Mouse (Mus musculus): ENCODE measurements at regions not wholly inside any gene's neighbourhood (a gene's known extent, or its start where the extent isn't known, plus 50 kb on each side); places are given as distances from the start of the nearest gene placed in this dataset.
A peak's percentile ranks its signal among the peaks of the same experiment; 100 is the strongest.

DNA sequence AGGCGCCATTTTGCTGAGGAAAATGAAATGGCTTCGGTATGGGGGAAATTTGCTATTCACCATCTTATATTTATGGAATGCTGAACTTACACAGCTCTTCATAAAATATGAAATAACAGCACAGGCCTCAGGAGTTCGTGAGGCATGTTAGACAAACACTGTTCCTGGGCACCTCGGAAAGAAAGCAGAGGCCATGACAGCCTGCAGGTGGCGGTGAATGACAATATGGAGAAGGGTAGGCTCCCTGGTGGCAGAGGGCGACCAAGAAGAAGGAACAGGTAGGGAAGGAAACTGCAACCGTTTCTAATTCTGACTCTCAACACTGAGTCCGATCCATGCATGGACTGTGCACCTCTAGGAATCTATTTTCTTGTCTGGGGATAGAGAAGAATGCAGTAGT is 553.6 kb upstream of the Tmpo start:
- no peak for DNase-seq (ENCODE audit: low spot score)

DNA sequence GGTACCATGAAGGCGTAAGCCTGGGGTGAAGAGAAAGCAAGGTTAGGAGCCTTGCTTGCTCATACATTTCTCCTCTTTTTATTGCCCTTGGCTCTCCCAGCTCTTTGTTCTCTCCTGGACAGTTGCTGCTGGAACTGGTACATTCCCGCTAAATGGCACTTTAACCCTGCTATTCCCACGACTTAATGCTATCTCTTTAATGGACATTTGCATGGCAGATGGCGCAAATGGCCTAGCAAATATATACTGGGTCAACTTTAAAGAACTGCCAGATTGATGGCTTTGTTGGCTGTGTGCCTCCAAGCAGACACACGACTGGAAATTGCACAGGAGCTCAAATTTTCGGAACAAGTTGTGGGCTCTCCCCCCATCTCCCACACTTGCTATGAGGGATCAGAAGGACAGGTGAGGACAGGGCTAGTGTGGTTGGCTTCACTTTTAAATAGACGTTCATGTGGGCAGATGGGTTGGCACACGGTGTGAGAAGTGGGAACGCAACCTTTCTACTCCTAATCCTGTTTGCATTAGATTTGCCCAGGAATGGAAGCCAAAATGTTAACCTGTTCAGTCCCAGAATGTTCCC is 551.0 kb upstream of the Tmpo start:
- no peak for DNase-seq (ENCODE audit: low spot score)

DNA sequence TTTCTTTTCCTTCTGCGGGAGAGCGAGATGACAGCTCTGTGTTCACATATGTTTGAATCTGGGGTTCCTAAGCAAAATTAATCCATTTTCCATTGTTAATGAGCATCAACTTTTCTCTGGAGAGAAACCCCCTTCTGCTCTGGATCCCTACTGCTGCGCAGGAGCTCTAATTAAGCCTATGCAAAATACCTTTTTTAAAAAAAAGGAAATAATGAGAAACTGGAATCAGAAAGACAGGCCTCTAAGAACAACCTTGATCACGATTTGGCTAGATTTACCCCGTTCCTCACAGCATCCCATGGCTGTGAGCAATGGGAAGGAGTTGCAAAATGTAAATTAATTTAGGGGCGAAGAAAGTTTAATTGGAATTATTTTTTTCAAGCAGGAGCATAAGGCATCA is 548.9 kb upstream of the Tmpo start:
- DNase-seq (ENCODE audit: low spot score) = no peak

DNA sequence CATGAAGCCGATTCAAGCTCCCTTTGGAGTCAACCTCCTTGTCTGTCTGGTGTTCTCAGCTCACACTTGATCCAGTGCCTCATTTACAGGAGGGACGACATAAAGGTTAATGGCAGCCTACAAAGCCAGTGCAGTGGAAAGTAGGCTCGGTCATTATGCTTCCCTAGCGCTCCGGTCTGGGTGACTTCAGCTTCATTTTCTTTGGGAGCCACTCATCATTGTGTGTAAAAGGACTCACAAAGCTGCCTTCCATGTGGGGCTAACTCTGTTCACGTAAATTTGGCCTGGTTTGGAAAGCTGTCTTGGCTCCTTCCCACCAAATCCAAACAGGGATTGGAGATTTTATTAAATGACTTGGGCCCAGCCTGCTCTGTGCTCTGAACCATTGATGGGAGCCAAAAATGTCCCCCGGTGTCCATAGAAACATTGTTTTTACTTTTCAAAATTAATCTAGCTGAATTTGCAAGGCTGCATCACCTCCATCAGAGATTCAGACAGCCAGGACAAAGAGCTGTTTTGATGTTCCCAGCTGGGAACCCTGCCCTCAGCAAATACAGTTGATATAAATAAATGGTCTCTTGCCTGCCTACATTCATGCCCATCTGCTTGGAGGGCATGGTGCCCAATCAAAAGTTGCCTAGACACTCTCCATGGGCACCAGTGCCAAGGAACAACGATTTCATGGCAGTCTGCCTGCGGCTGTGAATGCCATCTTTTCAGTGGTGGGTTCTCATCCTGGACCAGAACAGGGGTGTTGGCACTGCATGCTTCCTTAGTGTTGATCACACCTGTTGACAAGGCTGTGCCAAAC is 538.7 kb upstream of the Tmpo start:
- DNase-seq (ENCODE audit: low spot score) = no peak

DNA sequence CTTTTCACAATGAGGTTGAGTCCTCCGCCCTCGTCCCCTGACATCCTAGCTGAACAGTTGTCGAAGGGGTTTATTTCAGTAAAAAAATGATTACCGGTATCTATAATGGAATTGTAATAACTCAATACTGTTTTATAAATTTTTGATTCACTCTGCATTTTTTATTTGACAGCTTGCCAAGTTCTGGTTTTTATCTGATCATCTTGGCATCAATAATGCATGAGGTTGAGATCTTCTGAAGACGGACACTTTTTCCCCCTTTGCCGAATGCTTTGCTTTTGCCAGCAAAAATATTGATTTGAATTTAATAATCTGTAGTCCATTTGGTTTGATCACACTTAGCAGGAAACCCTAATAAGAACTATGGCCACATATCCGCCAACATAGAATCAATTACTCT is 535.5 kb upstream of the Tmpo start:
- DNase-seq (ENCODE audit: low spot score) = no peak

DNA sequence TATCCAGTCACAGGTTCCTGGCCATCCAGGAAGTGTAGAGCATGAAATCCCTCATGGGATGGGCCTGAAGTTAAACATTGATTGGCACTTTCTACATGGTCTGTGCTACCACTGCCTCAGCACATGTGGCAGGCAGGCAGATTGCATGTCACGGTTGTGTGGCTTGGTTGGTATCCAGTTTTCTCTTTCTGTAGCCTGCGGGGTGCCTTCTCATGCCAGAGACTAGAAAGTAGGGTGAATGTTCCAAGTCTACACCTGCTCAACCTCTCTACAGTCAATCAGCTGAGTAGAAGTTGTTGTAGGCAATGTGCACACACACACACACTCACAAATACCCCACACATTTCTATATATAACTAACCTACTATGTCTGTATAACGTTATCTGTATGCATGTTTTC is 533.5 kb upstream of the Tmpo start:
- DNase-seq (ENCODE audit: low spot score) = no peak

DNA sequence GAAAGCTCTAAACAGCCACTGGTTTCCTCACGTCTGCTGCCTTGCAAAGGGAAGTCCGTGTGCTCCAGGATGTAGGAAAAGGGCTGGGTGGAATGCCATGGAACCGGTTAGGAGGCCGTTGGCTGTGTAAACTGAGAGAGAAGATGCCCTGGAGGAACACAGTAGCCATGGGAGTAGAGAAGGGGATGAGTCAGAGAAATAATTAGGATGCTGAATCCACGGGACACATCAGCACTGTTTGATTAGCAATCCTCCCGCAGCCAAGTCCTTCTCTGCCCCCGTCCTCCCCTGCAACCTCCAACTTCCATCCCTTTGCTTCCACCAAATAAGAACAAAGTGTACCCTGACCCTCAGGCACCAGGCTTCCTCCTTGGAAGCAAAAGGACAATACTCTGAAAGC is 532.4 kb upstream of the Tmpo start:
- DNase-seq (ENCODE audit: low spot score) = no peak

DNA sequence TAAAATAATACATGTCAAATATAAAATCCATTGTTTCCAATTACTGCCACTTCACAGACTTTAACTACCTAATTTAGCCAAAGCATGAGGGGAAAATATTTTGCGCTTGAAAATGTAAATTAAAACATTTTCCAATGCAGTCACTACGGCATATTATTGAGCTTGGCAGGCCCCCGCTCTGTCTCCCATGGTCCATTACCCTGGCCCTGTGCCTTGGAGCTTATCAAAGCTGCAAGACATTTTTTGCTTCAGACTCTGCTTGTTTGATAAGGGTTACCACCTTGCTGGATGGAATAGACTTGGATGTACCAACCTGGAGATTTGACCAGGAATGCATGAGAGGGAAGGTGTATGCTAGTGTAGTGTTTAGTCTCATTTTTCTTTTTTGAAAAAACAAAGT is 525.7 kb upstream of the Tmpo start:
- DNase-seq (ENCODE audit: low spot score) = no peak

DNA sequence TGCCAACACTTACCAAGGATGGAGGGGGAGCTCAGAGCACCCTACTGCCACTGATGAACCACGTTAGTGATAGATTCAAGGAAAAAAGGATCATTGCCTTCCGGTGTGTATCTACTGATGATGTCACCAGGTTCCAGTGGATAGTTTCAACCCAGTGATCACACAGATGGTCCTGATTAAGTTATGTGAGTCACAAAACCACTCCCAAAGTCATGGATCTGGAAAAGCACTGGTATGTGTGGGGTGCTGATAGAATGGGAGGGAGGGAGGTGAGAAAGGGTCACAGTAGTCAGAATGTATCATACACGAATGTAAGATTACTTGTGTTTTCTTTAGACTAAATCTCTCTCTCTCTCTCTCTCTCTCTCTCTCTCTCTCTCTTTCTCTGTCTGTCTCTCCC is 523.6 kb upstream of the Tmpo start:
- no peak for DNase-seq (ENCODE audit: low spot score)

DNA sequence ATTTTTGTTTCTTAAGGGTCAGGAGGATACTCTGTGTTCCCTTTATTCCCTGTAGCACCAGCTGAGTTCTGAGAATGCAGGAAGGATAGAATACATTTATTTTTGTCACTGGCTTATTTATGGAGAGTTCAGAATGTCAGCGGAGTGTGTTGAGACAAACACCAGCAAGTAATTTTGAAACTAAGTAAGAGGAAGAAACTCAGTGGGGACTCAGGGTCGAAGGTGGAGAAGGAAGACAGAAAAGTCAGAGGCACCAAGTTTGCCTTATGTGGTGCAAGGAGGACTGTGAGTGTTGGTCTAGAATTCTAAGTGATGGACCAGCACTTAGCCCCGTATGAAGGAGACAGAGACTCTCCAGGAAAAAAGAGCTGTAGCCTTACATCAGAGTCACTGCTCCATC is 520.7 kb upstream of the Tmpo start:
- DNase-seq (ENCODE audit: low spot score) = no peak

DNA sequence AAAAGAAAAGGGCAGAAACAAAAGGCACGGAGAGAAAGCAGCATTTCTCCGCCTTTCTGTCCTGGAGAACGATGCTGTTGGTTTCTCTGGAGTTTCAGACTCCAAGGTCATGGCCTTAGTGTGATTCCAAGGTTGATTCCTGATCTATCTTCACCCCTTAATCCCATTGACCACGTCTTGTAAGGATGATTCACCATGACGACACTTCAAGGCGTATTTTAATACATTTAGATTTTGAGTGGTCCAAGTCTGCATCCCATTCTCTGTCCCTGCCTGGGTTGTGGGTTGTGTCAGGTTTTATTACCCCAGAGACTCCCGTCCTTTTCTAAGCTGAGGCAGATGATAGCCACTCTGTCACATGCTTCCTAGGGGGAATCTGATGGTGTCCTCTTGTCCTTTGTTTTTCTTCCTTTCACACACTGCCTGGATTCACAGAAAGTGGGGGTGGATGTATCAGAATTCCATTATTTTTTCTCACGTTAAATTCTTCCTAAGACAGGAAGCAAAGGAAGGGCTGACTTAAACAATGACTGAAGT is 505.0 kb upstream of the Tmpo start:
- DNase-seq (ENCODE audit: low spot score) = peak; percentile 23

DNA sequence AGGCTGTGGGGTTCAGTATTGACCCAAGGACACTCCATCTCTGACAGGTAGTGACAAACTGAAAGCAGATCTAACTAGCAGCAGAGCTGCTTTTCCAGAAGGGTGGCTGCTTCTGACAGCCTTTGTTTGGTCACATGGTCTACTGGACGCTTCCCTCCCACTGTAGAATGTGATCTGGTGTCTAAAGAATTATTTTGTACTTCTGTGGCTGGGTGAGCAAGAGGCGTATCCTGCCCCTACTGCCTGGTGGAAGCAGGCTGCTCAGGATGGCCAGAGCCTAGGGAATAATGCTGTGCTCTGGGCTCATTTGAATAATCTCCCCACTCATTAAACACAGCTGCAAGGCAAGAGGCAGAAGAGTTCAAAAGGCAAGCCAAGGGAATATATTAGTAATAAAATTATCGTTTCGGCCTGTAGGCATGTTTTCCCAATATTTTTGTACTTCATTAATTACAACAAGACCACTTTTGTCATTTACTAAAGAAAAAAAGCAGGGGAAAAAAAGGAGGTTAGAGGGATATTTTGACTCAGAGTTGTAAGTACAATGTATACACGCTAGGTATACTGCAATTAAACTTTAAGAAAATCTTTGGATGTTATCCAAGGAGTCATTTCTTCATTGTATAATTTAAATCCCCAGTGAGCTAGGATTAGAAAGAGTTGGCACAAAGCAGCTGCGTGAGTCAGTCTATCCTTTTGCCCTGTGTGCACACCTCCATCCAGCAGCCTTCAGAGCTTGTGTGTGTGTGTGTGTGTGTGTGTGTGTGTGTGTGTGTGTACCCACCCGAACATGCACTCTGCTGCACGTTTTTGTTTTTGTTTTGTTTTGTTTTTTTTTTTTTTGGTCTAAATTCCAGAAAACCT is 504.3 kb upstream of the Tmpo start:
- peak; percentile 15 for DNase-seq (ENCODE audit: low spot score)

DNA sequence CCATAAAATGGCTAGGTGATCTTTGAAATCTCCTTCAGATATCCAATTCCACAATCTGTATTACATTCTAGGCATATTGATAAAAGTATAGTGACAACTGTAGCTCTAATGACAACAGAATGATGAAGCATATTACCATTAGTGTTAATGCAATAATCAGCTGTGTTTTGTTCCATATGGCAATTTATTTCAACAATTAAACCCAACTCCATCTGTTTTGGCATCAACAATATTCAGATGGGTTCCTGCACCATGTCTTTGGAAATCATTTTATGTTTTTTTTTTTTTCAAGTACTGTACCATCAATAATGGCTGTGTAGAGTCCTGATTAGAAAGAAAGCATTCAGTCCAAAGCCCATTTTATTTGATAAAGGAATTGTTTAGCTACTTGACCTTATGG is 498.5 kb upstream of the Tmpo start:
- DNase-seq (ENCODE audit: low spot score) = no peak

DNA sequence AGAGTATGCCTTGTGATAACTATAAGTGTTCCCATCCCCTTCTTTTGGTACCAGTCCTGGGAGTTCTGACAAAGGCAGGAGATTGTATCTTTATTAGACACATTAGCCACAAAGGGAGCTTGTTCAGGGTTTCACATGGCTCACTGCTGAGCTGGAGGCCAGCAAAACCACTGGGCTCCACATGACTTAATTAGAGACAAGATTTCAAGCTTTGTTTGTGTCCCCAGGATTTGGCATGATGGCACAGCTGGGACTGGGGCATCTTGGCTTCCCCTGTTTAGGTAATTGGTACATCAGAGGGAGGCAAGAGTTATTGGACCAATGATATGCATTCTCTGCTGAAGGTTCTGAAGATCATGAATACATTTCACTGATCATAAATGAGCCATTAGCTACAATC is 456.8 kb upstream of the Tmpo start:
- no peak for DNase-seq (ENCODE audit: low spot score)

DNA sequence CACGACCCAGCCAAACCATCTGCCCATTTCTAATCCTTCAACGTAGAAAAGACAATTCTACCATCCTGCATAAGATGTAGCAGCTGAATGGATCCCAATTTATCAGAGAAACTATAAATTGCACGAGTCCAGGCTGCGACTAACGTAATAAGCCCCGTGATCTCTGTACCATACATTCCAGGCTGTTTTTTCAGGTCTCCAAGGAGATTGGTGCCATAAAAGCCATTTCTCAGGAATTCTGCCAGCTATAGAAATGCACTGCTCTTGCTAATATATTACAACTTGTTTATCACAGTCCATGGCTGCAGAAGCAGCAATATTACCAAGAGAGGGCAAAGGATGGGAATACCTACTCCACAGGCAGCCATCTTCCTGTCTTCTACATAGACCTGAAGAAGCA is 447.6 kb upstream of the Tmpo start:
- DNase-seq (ENCODE audit: low spot score) = peak; percentile 18

DNA sequence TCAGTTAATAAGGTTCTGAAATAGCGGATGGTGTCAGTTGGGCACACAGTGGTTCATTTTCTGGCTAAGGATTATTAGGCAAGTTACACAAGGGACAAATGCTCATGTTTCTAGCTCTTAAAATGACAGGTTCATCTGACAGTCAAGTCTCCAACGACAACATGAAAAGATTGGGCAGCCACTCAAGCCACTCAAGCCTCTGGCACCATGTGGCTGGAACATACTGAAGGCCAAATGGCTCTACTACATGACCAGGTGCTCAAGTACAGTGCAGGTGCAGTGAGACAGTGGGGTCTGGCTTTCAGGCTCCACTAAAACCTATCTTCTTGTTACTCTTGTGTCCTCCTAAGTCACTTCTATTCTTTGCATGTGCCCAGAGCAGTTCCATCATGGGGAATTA is 441.2 kb upstream of the Tmpo start:
- no peak for DNase-seq (ENCODE audit: low spot score)

DNA sequence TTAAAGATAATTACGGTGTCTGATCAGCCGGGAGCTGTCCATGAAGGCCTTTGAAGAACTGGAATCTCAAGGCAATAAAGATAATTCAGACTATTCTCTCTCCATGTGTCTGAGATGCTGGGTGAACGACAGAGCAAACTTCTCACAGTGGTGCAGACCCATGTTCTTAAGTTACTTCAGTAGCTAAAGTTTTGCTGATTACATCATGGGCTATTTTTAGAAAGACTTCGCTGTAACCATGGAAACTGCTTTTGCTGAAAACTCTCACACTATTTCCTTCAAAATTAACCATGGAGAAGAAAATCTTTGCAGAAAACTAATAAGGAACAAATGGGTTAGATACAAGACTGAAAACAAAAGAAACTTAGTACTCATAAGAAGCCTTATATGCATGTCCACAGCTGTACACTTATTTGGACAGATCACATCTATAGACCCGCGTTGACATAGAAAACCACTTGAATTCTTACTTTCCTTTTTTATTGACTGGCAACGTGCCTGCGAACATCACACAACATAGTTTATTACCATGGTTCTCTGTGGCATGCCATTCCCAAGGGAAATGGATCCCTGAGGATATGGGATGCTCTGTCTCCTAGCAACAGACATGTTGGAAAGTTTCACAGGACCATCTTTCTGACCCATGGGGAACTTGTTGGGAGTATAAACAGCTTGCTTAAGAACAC is 432.8 kb upstream of the Tmpo start:
- peak; percentile 8 for DNase-seq (ENCODE audit: low spot score)

DNA sequence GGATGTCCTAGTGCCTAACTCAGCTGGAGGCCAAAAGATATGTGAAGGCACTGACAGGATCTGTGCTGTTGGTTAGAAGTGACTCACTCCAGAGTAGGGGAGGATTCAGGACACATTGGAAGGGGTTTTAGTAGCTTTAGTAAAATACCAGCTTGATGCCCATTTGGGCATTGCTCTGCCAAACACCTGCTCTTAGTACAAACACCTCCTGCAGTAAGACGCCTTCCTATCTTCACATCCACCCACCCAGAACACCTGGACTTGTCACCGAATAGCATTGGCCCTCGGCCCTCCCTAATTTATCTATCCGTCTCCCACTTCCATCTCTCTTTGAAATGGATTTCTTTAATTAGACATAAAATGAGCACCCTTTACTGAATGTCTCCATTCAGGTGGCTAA is 430.9 kb upstream of the Tmpo start:
- DNase-seq (ENCODE audit: low spot score) = no peak

DNA sequence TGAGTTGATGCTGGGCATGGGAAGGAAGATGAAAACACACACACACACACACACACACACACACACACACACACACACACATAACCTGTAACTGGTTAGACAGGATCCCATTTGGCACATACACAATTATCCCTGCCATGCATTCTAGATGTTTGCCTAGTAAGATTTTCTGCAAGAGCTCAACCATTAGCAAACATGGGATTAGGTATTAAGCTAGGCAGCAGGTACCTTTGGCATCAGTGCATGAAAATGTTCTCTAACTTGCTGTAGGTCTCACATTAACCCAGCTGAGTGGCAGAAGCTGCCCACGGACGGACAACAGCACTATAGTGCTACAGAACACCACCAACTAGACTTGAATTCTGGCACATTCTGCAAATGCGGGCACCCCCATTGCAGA is 413.8 kb upstream of the Tmpo start:
- no peak for DNase-seq (ENCODE audit: low spot score)

DNA sequence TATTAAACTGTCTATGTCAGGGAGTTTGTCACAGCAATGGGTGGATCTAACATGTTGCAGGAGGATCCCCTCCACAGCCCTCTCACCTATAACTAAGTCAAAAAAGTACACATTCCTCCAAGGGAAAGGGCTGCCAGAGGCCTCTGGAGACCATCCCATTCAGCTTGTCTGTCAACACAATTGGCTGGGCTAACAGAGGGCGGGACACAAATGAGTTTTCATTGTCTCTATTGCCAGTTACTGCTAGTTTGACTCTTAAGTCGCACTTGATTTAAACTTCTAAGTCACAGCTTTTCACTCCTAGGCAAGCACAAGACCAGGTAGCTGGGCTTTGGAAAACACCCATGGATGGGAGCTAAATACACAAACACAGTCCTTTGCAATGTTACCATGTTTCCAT is 412.3 kb upstream of the Tmpo start:
- DNase-seq (ENCODE audit: low spot score) = no peak

DNA sequence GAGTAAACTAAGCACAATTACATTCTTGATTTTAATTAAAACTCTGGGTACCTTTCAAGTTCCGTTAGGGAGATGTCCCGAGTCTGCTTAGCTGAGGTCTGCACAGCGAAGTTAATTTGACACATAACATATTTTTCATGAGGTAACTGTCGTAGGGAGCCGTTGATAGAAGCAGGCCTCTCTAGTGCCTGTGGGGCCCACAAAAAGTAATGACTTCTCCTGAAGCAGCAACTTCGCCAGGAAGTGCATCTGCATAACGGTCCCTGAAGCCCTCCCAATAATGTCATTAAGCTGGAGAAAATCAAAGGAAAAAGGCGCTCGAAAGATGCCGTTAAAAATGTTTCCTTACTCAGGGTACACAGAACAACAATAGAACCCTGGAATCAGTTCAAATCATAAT is 410.7 kb upstream of the Tmpo start:
- DNase-seq (ENCODE audit: low spot score) = no peak

DNA sequence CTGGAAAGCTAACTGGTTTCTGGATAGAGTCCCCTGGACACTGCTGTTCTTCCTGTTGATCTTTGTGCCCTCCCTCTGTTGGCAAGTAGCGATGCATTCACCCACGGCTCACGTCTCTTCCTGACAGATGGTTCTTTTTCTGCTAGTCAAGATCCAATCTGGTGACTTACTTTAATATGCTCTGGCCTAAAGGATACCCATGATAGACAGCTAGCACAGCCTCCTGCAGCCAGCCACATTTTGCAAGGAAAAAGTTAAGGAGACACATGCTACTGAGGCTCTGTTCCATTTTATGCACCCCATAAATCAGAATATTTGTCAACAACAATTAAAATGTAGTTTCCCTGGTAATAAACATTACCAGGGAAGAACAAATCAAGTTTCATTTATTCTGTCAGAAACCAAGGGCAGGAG is 410.3 kb upstream of the Tmpo start:
- no peak for DNase-seq (ENCODE audit: low spot score)

Measured in embryo, embryonic 10.5 days (tissue).